9 mouse cellular contexts compared by ENCODE assay signal in genomic region chr2:58174476-58175286, GRCm38 (mm10). TPM values are rescaled to one million over a fixed set of nuclear protein-coding genes. Genes with fewer than 3 reads are reported as not detected.
DNase-seq lines count a peak whose midpoint lies in the region; ATAC-seq and TF ChIP-seq lines count a peak whose summit lies in the region.
"Had no signal": no experiment of that assay in that cellular context is flagged by ENCODE, and none has a peak within 500 bp of the region (broad histone marks: within the 10 kb centered on the region; RNA-seq: fewer than 3 reads in every experiment).

No protein-coding gene starts in this region.

- H3K27ac ChIP-seq in heart, embryonic 16.5 days (ENCODE audit: low read length): peak overlapping the region; percentile 22
- peak overlapping the region; percentile 21; the same call in 1 of the 2 replicates for H3K27ac ChIP-seq in layer of hippocampus, adult 2 months
- no peak overlapping the region for H3K27ac ChIP-seq in heart, embryonic 12.5 days (ENCODE audit: poor library complexity, severe bottlenecking)

- no peak for TF ChIP-seq CTCF in layer of hippocampus, adult 2 months (conservative IDR thresholded peaks at IDR 0.05)

- H3K9ac ChIP-seq in heart, embryonic 16.5 days (ENCODE audit: low read length): no peak overlapping the region
- no peak overlapping the region for H3K9ac ChIP-seq in heart, embryonic 12.5 days

- no peaks in the 10 kb centered on the region for H3K9me3 ChIP-seq in heart, embryonic 16.5 days (replicated peaks; ENCODE audit: control insufficient read depth, low read length)
- H3K9me3 ChIP-seq in heart, embryonic 12.5 days (replicated peaks): no peaks in the 10 kb centered on the region

- H3K27me3 ChIP-seq in heart, embryonic 16.5 days (ENCODE audit: control insufficient read depth, insufficient read depth, low read length): no peaks in the 10 kb centered on the region
- no peaks in the 10 kb centered on the region for H3K27me3 ChIP-seq in heart, embryonic 12.5 days (replicated peaks)

- H3K4me3 ChIP-seq in heart, embryonic 16.5 days (ENCODE audit: low read length): no peak overlapping the region
- peak overlapping the region; percentile 42 for H3K4me3 ChIP-seq in layer of hippocampus, adult 2 months
- H3K4me3 ChIP-seq in heart, embryonic 12.5 days: no peak overlapping the region

- no peak for ATAC-seq in heart, embryonic 16.5 days (replicated peaks; ENCODE audit: extremely low read depth, insufficient read depth, low FRiP score)
- ATAC-seq in heart, embryonic 12.5 days (ENCODE audit: insufficient number of reproducible peaks, low FRiP score): no peak

- no peak for DNase-seq in heart, adult 18-20 months
- peak; percentile 37 for DNase-seq in CD4-positive helper T cell, adult 2 months (ENCODE audit: low read depth, low spot score)
- peak; percentile 43 for DNase-seq in cerebellum, adult 9-10 months
- DNase-seq in layer of hippocampus, adult 2 months (ENCODE audit: low spot score in 2 of 2): peak; percentile 44 to 51
- DNase-seq in embryo, embryonic 10.5 days (ENCODE audit: low spot score): no peak
- DNase-seq in heart, postnatal 14 days: no peak
- DNase-seq: lung, adult 2 months had no signal

- 46% methylated on average over 9 of the region's 9 CpGs for WGBS in heart, embryonic 16.5 days
- WGBS in heart, embryonic 12.5 days: 76% methylated on average over 9 of the region's 9 CpGs

- H3K4me1 ChIP-seq in heart, embryonic 16.5 days (ENCODE audit: control insufficient read depth, insufficient read depth, low read length): peaks cover 19% of the 10 kb centered on the region
- H3K4me1 ChIP-seq in heart, embryonic 12.5 days (replicated peaks): peaks cover 5% of the 10 kb centered on the region; the same call in 1 of the 2 replicates

- intact Hi-C loops in heart, postnatal 14 days (cut with DNase I): no loop called here

- H3K36me3 ChIP-seq in heart, embryonic 16.5 days (ENCODE audit: control insufficient read depth, insufficient read depth): no peaks in the 10 kb centered on the region
- H3K36me3 ChIP-seq in heart, embryonic 12.5 days: no peaks in the 10 kb centered on the region

- H3K4me2 ChIP-seq in heart, embryonic 16.5 days (ENCODE audit: low read depth, low read length): peak overlapping the region; percentile 17; the same call in 1 of the 2 replicates
- no peak overlapping the region for H3K4me2 ChIP-seq in heart, embryonic 12.5 days

RNA-seq across cellular contexts. Expression of gene Cytip, which starts 20.7 kb away (rescaled TPM):
- polyA plus RNA-seq in heart, embryonic 16.5 days (2015; fragmentation: Nextera tagmentation; extraction: Ambion mirVana): 3.1 and 5.1 TPM in 2 replicates
- 1 to 10 TPM; 1.9 to 4.3 TPM for total RNA-seq in heart, adult 18-20 months (2021)
- total RNA-seq in layer of hippocampus, adult 2 months (2021): under 1 TPM in 1 of 2 experiments, not detected in 1; 0.42 TPM
- 1 to 10 TPM; 1.1 to 4.7 TPM for total RNA-seq in heart, postnatal 14 days (2021)
- 0.14 and 0.27 TPM in 2 replicates for polyA plus RNA-seq in heart, embryonic 12.5 days (2016; fragmentation: Nextera tagmentation; extraction: Ambion mirVana)

Comparison
In these comparisons a context has a peak if more than half of its experiments do, and no peak if none do; other contexts are left out.
1. DNase-seq: peak in CD4-positive helper T cell, adult 2 months (single experiment), cerebellum, adult 9-10 months (single experiment) and layer of hippocampus, adult 2 months (2 of 2); none in heart, adult 18-20 months (0 of 2), embryo, embryonic 10.5 days (single experiment) and heart, postnatal 14 days (0 of 2).